Mouse (Mus musculus) right cerebral cortex, postnatal 4 days (tissue): Measurements from ENCODE around the gene Vmn1r188.
A peak's percentile ranks its signal among the peaks of the same experiment; 100 is the strongest.
"Not testable (repeated sequence)": the region's sequence is repeated elsewhere in the genome, so short reads cannot be mapped to it uniquely, and the experiment has no call there.

ENCODE experiments used
- DNase-seq: peaks from one replicate; pipeline ENCODE4 v3.0.0-alpha.2; 2022

The Vmn1r188 gene

DNA sequence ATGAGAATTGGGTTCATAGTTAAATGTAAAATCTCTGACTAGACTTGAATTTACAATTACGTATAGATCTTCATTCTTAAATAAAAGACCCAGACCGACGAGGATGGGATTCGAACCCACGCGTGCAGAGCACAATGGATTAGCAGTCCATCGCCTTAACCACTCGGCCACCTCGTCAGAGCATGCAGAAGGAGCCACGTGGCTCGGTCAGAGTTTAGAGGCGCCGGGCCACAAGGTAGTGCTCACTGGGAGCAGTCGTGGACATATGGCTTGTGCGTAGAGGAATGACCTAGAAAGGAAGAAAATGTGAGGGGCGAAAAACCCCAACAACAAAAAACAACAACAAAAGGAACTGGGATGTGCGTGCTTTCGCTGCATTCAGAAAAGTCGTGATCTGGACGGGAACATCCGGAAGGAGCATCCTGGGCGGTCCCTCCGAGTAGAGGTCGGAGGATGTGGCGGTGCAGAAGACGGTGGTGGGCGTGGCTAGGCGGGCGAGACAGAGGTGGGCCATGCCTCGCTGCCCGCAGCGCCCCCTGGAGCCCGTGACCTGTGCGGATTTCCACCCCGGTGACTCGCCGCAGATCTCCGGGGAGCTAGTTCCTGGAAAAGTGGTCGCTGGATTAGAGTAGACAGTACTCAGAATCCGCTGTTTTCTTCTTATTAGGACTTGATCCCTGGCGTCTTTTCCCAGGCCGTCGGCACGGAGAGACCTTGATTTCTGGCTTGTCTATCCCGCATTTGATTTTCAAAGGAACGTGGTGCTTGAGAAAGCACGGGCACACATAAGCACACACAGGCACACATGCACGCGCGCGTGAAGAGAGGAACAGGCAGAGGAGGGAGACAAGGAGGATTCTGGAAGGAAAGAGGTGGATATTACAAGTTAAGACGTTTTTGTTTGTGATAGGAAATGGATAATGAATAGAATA is 33.4 kb upstream of the Vmn1r188 start:
- peak; percentile 89 for DNase-seq

DNA sequence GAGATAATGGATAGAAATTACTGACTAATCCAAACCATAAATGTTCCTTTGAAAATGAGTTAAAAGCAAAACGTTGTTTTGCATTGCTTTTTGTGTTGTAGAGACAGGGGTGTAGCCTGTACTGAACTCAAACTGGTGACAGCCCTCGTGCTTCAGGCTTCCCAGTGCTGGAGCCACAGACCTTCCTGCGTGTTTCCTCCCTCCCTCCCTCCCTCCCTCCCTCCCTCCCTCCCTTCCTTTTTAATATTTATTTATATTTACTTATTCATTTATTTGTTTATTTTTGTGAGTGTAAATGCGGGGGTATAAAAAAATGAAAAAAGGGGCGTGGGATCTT is 32.7 kb upstream of the Vmn1r188 start:
- no peak for DNase-seq

DNA sequence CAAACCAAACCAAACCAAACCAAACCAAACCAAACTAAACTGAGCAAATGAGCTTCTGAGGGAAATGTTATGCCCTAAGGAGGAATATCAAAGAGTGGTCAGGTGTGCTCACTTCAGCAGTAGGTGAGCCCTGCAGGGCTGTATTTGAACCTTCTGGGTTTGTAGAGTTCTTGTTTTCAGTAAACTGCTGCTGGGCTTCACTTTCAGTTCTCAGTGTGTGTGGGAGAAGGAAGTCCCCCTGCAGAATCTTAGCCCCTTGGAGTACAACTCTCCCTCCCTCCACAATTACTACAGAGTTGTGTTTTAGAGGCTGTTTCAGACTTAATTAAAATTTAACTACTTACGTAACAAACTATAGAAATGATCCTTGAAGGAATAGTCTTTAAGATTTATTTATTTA is 30.5 kb upstream of the Vmn1r188 start:
- DNase-seq: no peak

DNA sequence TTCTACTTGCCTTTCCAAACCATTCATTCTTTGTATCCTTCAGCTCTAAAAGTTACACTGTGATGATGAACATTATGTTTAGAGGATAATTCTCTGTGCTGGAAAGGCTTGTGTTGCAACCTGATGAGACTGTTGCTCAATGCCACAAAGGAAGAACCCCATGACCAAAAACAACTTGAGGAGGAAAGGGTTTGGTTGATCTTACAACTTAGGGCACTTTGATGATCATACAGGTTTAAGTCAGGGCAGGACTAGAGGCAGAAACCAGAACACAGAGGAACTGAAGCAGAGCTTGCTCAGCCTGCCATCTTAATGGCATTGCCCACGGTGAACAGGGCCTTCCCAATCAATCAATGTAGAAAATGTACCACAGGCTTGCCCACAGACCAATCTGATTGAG is 22.8 kb upstream of the Vmn1r188 start:
- no peak for DNase-seq

DNA sequence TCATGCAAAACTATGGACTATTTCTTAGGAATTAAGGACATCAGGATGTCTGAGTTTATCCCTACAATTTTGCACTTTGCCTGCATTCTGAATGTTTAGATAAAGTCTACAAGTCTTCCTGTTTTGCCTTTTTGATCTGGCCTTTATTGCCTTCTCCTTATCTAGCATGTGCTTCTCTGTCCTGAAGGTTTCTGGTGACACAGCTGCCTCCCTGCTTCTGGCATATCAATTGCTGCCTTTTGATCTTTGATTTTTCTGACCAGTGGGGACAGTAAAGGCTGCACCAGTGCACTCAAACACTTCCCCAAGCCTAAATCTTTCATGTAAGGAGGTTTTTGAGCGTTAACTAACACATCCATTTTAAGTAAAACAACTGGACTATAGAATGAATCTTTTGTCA is 20.8 kb upstream of the Vmn1r188 start:
- DNase-seq: no peak

DNA sequence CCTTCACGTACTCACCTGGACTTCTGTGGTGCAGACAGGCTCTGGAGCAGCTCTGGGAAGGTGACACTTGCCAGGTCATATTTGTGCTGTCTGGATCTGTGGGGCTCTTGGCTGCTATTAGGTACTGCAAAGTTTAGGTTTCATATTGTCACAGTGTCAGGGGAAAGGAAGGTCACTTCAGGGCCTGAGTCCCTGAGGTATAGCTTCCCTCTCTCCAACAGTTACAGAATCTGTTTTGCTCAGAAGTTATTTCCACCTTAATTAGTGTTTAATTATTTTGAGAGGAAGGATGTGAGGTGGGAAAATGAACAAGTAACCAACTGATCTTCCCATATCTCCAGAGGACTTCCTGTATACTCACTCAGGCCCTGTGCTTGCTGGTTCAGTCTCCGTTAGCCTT is 21.5 kb downstream of the Vmn1r188 start, which contains the start of gene Vmn1r189:
Gene Vmn1r189 (minus strand): TSS at position 101 of the 400 bp plus-strand sequence.
- DNase-seq: not testable (repeated sequence)

DNA sequence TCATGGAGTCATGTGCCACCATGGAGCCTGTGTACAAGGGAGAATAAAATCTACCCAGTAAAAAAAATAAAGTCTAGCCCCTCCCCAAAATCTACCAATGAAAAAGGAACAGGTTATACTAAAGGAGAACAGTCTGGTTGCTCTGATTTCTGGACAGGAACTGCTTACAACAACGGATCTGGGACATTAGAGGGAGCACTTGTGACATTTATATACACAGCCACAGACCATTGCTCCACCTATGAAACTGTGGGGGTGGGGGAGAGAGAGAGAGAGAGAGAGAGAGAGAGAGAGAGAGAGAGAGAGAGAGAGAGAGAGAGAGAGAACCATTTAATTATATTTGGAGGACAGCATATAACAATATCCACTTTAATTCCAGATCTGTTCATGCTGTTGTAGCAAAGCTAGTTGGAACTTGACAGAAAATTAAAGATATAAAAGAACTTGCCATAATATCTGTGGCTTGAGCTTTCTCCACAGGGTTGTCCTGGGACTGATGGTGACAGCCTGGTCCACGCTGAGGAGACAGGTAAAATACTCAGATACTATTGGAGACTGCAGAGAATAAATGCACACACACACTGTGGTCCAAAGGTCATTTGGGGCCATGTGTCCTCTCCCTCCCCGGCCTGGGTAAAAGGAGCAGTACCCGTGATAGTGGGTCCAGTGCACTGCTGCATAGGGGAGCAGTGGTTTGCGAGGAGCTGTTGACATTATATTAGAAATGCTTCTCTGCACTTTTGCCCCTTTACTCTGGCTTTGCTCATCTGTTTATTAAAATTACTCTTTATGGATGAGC is 52.5 kb downstream of the Vmn1r188 start:
- DNase-seq: not testable (repeated sequence)
